Mouse (Mus musculus) intestine, postnatal 0 days (tissue): Measurements from ENCODE around the gene Epn3. TPM values are rescaled to one million over a fixed set of nuclear protein-coding genes. Genes with fewer than 3 reads are reported as not detected.

Source experiments
- ATAC-seq: fragments of 200-750 bp; cut with Nextera tagmentation; 2 replicates; pipeline ENCODE4 v1.8.0; 2017; ENCODE audit warnings: mild to moderate bottlenecking, moderate TSS enrichment, moderate library complexity
- H3K27ac ChIP-seq: fragments of 300-500 bp; sonication (generic); 2 replicates; pipeline ENCODE4 v1.5.1; 2014; ENCODE audit warnings: mild to moderate bottlenecking, low read depth, low read length, moderate library complexity
- H3K27me3 ChIP-seq: fragments of 300-500 bp; sonication (generic); replicated peaks from 2 replicates; pipeline ENCODE4 v1.6.1; 2014; ENCODE audit warnings: low read length, mixed read lengths; ENCODE audit not compliant: control insufficient read depth, insufficient read depth
- H3K36me3 ChIP-seq: fragments of 300-500 bp; sonication (generic); 2 replicates; pipeline ENCODE4 v1.6.1; 2014; ENCODE audit warnings: mild to moderate bottlenecking, moderate library complexity; ENCODE audit not compliant: control insufficient read depth, insufficient read depth
- H3K4me1 ChIP-seq: fragments of 300-500 bp; sonication (generic); replicated peaks from 2 replicates; pipeline ENCODE4 v1.6.1; 2014; ENCODE audit warnings: antibody characterized with exemption, low read length, mixed read lengths; ENCODE audit not compliant: control insufficient read depth, insufficient read depth
- H3K4me2 ChIP-seq: fragments of 300-500 bp; sonication (generic); replicated peaks from 2 replicates; pipeline ENCODE4 v1.6.1; 2014; ENCODE audit warnings: low read depth, mild to moderate bottlenecking, moderate library complexity
- H3K4me3 ChIP-seq: fragments of 300-500 bp; sonication (generic); 2 replicates; pipeline ENCODE4 v1.5.1; 2014; ENCODE audit warnings: low read depth, low read length
- H3K9ac ChIP-seq: fragments of 300-500 bp; sonication (generic); 2 replicates; pipeline ENCODE4 v1.6.1; 2014; ENCODE audit warnings: mild to moderate bottlenecking, low read depth, low read length
- H3K9me3 ChIP-seq: fragments of 300-500 bp; sonication (generic); 2 replicates; pipeline ENCODE4 v1.6.1; 2016; ENCODE audit warnings: mixed run types; ENCODE audit not compliant: control insufficient read depth
- CTCF ChIP-seq: sonication (generic); IDR thresholded peaks from 2 replicates; pipeline ENCODE4 v1.5.1; 2016; ENCODE audit warnings: low read depth, mild to moderate bottlenecking, control low read depth, antibody characterized with exemption, moderate library complexity
- WGBS: fragments of 180-500 bp; shearing (Covaris S2); extraction: QIAGEN DNeasy Blood & Tissue Kit; methylation state at CpG from one replicate; pipeline ENCODE4 v1.1.7; 2014; 5-methylcytosine and 5-hydroxymethylcytosine counted together
- polyA plus RNA-seq: library from polyadenylated mRNA; unstranded; fragments of >200 nt; fragmentation: Nextera tagmentation; extraction: Ambion mirVana; gene quantifications from 2 replicates; pipeline ENCODE4 v1.2.1, GENCODE M21; 2015

The Epn3 gene
- polyA plus RNA-seq, 1 experiment from 2014 or later, result 0.55 TPM

- H3K27me3 ChIP-seq, result peaks cover 28% of the 10 kb centered on the region
- no peak overlapping the region for H3K27ac ChIP-seq
- no peaks in the 10 kb centered on the region for H3K36me3 ChIP-seq
- no peak overlapping the region for H3K4me3 ChIP-seq
- no peak overlapping the region for H3K9ac ChIP-seq
- ATAC-seq, result no peak
- H3K9me3 ChIP-seq, result no peaks in the 10 kb centered on the region
- H3K4me2 ChIP-seq, result no peak overlapping the region
- TF ChIP-seq CTCF, result no peak
- WGBS, result 38% methylated on average over 9 of the region's 9 CpGs
- peaks cover under 1% of the 10 kb centered on the region; the same call in 1 of the 2 replicates for H3K4me1 ChIP-seq
Measured at GRCm38 (mm10) chr11:94469136-94470064, 30.4 kb downstream of the Epn3 start.

GRCm38 (mm10) chr11:94468582-94469064 lies 31.2 kb downstream of the Epn3 start:
- ATAC-seq, result 0 out of 2 replicates have a peak, but pooled peaks have one; percentile 22
- Histone ChIP-seq H3K4me1 (no peaks in the 10 kb centered on the region), H3K27ac (no peak overlapping the region), H3K27me3 (peaks cover 22% of the 10 kb centered on the region), H3K4me2 (no peak overlapping the region), H3K36me3 (no peaks in the 10 kb centered on the region), H3K9me3 (no peaks in the 10 kb centered on the region), H3K9ac (no peak overlapping the region), H3K4me3 (no peak overlapping the region)
- no peak for TF ChIP-seq CTCF
- WGBS, result 44% methylated on average over 4 of the region's 4 CpGs

GRCm38 (mm10) chr11:94466333-94466855 lies 33.4 kb downstream of the Epn3 start:
- 86% methylated on average over 17 of the region's 17 CpGs for WGBS
- no peak overlapping the region for H3K9ac ChIP-seq
- no peak overlapping the region for H3K4me3 ChIP-seq
- no peaks in the 10 kb centered on the region for H3K36me3 ChIP-seq
- H3K9me3 ChIP-seq, result no peaks in the 10 kb centered on the region
- ATAC-seq, result no peak
- H3K4me2 ChIP-seq, result no peak overlapping the region
- H3K4me1 ChIP-seq, result no peaks in the 10 kb centered on the region
- peaks cover 1% of the 10 kb centered on the region; the same call in 1 of the 2 replicates for H3K27me3 ChIP-seq
- H3K27ac ChIP-seq, result no peak overlapping the region
- no peak for TF ChIP-seq CTCF

- H3K9ac ChIP-seq, result no peak overlapping the region
- ATAC-seq, result no peak
- no peak overlapping the region for H3K27ac ChIP-seq
- H3K36me3 ChIP-seq, result no peaks in the 10 kb centered on the region
- no peaks in the 10 kb centered on the region for H3K4me1 ChIP-seq
- H3K4me2 ChIP-seq, result no peak overlapping the region
- no peak for TF ChIP-seq CTCF
- WGBS, result 23% methylated on average over 2 of the region's 2 CpGs
- no peaks in the 10 kb centered on the region for H3K27me3 ChIP-seq
- no peaks in the 10 kb centered on the region for H3K9me3 ChIP-seq
- H3K4me3 ChIP-seq, result no peak overlapping the region
Measured at GRCm38 (mm10) chr11:94464170-94464569, 35.6 kb downstream of the Epn3 start.

GRCm38 (mm10) chr11:94461856-94462255 lies 37.9 kb downstream of the Epn3 start:
- Histone ChIP-seq H3K27ac (no peak overlapping the region), H3K27me3 (no peaks in the 10 kb centered on the region)
- 91% methylated on average over 11 of the region's 11 CpGs for WGBS

DNA sequence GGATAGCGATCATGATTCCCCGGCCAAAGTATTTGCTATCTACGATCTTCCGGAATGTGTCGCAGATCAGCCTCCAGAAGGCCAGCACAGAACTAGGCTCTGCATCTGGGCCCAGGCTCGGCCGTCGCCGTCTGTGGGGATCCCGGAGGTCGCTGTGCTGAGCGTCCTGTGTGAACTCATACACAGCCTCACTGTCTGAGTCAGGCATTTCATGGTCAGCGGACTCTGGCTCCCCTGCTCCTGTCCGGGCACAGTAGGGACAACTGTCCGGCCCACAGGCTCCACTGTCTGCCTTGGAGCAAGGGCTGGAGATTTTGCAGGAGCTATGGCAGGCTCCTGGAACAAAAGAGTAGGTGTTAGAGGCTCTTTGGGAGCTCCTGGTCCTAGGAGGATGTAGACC lies 42.8 kb downstream of the Epn3 start:
- no peak overlapping the region for H3K27ac ChIP-seq
- H3K36me3 ChIP-seq, result no peaks in the 10 kb centered on the region
- TF ChIP-seq CTCF, result no peak
- H3K4me2 ChIP-seq, result no peak overlapping the region
- H3K27me3 ChIP-seq, result no peaks in the 10 kb centered on the region
- H3K4me3 ChIP-seq, result no peak overlapping the region
- ATAC-seq, result no peak
- WGBS, result 85% methylated on average over 15 of the region's 15 CpGs
- no peaks in the 10 kb centered on the region for H3K4me1 ChIP-seq
- H3K9ac ChIP-seq, result no peak overlapping the region
- H3K9me3 ChIP-seq, result no peaks in the 10 kb centered on the region

More at GRCm38 (mm10) chr11:94461856-94462255, 37.9 kb downstream of the Epn3 start:
- H3K4me1 ChIP-seq, result no peaks in the 10 kb centered on the region
- H3K4me2 ChIP-seq, result no peak overlapping the region
- no peak for TF ChIP-seq CTCF
- ATAC-seq, result no peak
- H3K9me3 ChIP-seq, result no peaks in the 10 kb centered on the region
- H3K9ac ChIP-seq, result no peak overlapping the region
- no peaks in the 10 kb centered on the region for H3K36me3 ChIP-seq
- H3K4me3 ChIP-seq, result no peak overlapping the region
